Mouse (Mus musculus) forebrain, embryonic 12.5 days (tissue): Measurements from ENCODE around the gene Nr1i3. TPM values are rescaled to one million over a fixed set of nuclear protein-coding genes. Genes with fewer than 3 reads are reported as not detected.

Source experiments
- ATAC-seq: fragments of 200-750 bp; cut with Nextera tagmentation; 2 replicates; pipeline ENCODE4 v1.8.0; 2017; ENCODE audit warnings: moderate TSS enrichment; ENCODE audit not compliant: low FRiP score
- H3K27ac ChIP-seq: fragments of 300-500 bp; sonication (generic); 2 replicates; pipeline ENCODE4 v1.5.1; 2016; ENCODE audit warnings: mild to moderate bottlenecking
- H3K27me3 ChIP-seq: fragments of 300-500 bp; sonication (generic); 2 replicates; pipeline ENCODE4 v1.6.1; 2016; ENCODE audit warnings: mild to moderate bottlenecking
- H3K36me3 ChIP-seq: fragments of 300-500 bp; sonication (generic); replicated peaks from 2 replicates; pipeline ENCODE4 v1.6.1; 2016; ENCODE audit warnings: mild to moderate bottlenecking
- H3K4me1 ChIP-seq: fragments of 300-500 bp; sonication (generic); 2 replicates; pipeline ENCODE4 v1.6.1; 2016
- H3K4me2 ChIP-seq: fragments of 300-500 bp; sonication (generic); 2 replicates; pipeline ENCODE4 v1.6.1; 2016; ENCODE audit warnings: mild to moderate bottlenecking, moderate library complexity
- H3K4me3 ChIP-seq: fragments of 300-500 bp; sonication (generic); replicated peaks from 2 replicates; pipeline ENCODE4 v1.5.1; 2016; ENCODE audit warnings: mild to moderate bottlenecking
- H3K9ac ChIP-seq: fragments of 300-500 bp; sonication (generic); 2 replicates; pipeline ENCODE4 v1.6.1; 2016; ENCODE audit warnings: mild to moderate bottlenecking
- H3K9me3 ChIP-seq: fragments of 300-500 bp; sonication (generic); 2 replicates; pipeline ENCODE4 v1.6.1; 2016
- WGBS: fragments of 180-500 bp; shearing (Covaris S2); methylation state at CpG from one replicate; pipeline ENCODE4 v1.1.7; 2016; 5-methylcytosine and 5-hydroxymethylcytosine counted together
- polyA plus RNA-seq: library from polyadenylated mRNA; unstranded; fragments of >200 nt; fragmentation: Nextera tagmentation; extraction: Ambion mirVana; gene quantifications from 2 replicates; pipeline ENCODE4 v1.2.1, GENCODE M21; 2016

Gene Nr1i3
- polyA plus RNA-seq, 1 experiment from 2014 or later: 0.22 TPM

DNA sequence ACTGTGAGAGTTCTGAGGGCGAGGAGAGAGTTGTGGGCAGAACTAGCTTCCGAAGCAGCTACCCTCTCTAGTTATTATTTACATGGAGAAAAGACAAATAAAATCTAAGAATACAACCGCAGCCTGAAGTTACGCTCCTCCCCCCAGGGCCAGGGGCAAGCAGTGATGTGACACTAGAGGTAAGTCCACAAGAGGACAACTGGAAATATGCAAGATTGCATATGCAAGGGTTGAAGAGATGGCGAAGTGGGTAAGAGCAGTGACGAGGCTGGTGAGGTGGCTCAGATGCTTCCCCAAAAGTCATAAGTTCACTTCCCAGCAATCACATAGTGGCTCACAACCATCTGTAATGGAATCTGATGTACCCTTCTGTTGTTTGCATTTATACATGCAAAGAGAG lies 9.4 kb downstream of the Nr1i3 start:
- H3K4me2 ChIP-seq: peak overlapping the region; percentile 86
- H3K4me1 ChIP-seq: peaks cover 13% of the 10 kb centered on the region
- WGBS: 82% methylated on average over 6 of the region's 6 CpGs
- H3K27me3 ChIP-seq: no peaks in the 10 kb centered on the region
- no peaks in the 10 kb centered on the region for H3K9me3 ChIP-seq
- peaks cover 20% of the 10 kb centered on the region for H3K36me3 ChIP-seq
- peak overlapping the region; percentile 85 for H3K27ac ChIP-seq
- no peak for ATAC-seq
- H3K9ac ChIP-seq: peak overlapping the region; percentile 33; the same call in 1 of the 2 replicates
- peak overlapping the region; percentile 55 for H3K4me3 ChIP-seq

GRCm38 (mm10) chr1:171223796-171224195 lies 10.0 kb downstream of the Nr1i3 start:
- Histone ChIP-seq H3K9ac (no peak overlapping the region), H3K27ac (no peak overlapping the region), H3K4me3 (no peak overlapping the region), H3K4me2 (no peak overlapping the region), H3K36me3 (peaks cover 14% of the 10 kb centered on the region), H3K9me3 (no peaks in the 10 kb centered on the region), H3K27me3 (no peaks in the 10 kb centered on the region), H3K4me1 (peaks cover 13% of the 10 kb centered on the region)
- WGBS: 90% methylated on average over 2 of the region's 2 CpGs
- ATAC-seq: no peak

GRCm38 (mm10) chr1:171224857-171225256 lies 11.1 kb downstream of the Nr1i3 start, which contains the start of gene Apoa2:
Gene Apoa2, plus strand, starts transcription at chr1:171225054.
- Histone ChIP-seq H3K9ac (no peak within 1 kb of the TSS), H3K36me3 (peaks cover 6% of the 10 kb centered on the region), H3K27me3 (no peaks in the 10 kb centered on the region), H3K4me1 (peaks cover 18% of the 10 kb centered on the region), H3K27ac (no peak within 1 kb of the TSS), H3K4me3 (no peak within 1 kb of the TSS), H3K9me3 (no peaks in the 10 kb centered on the region), H3K4me2 (no peak within 1 kb of the TSS)
- 82% methylated on average over 5 of the region's 5 CpGs for WGBS
- ATAC-seq: no peak

DNA sequence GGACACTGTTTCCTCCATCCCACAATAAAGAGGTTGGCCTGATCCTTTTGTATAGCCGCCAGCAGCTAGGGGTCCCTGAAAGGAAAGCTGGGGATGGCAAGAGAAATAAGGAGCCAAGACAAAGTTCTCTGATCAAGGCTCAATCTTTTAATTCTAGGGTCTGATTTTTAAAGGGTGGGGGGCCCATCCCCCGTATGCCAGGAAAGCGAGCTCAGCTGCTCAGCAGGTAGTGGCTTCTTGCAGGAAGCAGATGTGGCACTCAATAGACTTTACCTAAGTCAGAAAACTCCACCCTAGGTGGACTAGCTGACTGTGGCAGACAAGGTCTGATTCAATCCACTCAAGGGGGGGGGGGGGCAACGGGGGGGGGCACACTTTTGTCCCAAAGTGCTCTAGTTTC lies 13.0 kb downstream of the Nr1i3 start:
- Histone ChIP-seq H3K27me3 (no peaks in the 10 kb centered on the region), H3K27ac (no peak overlapping the region), H3K9ac (no peak overlapping the region), H3K4me1 (peaks cover 9% of the 10 kb centered on the region), H3K4me3 (no peak overlapping the region), H3K9me3 (no peaks in the 10 kb centered on the region), H3K36me3 (no peaks in the 10 kb centered on the region), H3K4me2 (no peak overlapping the region)
- WGBS: 38% methylated on average over 4 of the region's 4 CpGs
- ATAC-seq: no peak

- Histone ChIP-seq H3K4me2 (no peak overlapping the region), H3K4me3 (no peak overlapping the region), H3K27me3 (no peaks in the 10 kb centered on the region), H3K9ac (no peak overlapping the region), H3K4me1 (peaks cover 7% of the 10 kb centered on the region), H3K27ac (no peak overlapping the region), H3K36me3 (no peaks in the 10 kb centered on the region), H3K9me3 (no peaks in the 10 kb centered on the region)
- 95% methylated on average over 1 of the region's 1 CpGs for WGBS
- ATAC-seq: no peak
These were observed 14.1 kb downstream of the Nr1i3 start for GRCm38 (mm10) chr1:171227879-171228278.

DNA sequence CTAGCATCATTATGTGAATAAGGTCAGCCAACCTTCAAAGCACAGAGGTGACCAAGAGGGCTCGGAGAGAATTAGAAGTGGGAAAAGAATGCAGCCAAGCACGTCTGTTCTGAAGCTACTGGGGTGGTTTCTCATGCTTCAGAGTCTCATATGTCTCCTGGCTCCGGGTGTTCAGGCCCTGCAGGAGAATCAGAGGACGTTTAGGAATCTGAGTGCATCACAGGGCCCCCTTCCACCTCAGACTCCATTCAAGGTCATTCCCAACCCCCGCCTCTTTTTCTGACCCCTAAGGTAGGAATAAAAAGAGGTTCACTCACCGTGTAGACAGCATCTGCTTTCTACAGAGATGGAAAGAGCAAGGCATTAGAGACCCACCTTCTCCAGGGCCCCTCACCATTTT lies 16.0 kb downstream of the Nr1i3 start:
- Histone ChIP-seq H3K4me2 (no peak overlapping the region), H3K4me1 (peaks cover 6% of the 10 kb centered on the region; the same call in 1 of the 2 replicates), H3K27ac (no peak overlapping the region), H3K36me3 (peaks cover 16% of the 10 kb centered on the region), H3K9me3 (no peaks in the 10 kb centered on the region), H3K4me3 (no peak overlapping the region), H3K27me3 (no peaks in the 10 kb centered on the region), H3K9ac (no peak overlapping the region)
- ATAC-seq: no peak
- 39% methylated on average over 6 of the region's 6 CpGs for WGBS

DNA sequence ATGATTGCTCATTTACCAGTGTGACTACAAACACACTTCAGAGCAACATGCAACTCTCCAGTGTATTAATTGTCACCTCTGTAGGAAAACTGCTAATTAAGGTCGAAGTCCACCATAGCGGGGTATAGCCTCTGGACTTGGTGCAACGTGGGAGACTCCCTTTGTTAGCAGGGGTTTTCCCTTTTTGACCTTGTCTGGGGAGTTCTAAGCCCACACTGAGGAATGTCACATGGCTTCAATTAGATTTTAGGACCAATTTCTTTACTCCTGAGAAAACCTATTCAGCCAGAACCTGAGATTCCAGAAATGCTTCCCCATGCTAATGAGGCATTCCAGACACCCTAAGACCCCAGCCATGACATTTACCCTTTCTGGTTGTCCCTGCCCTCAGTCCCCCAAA lies 16.4 kb downstream of the Nr1i3 start:
- no peak for ATAC-seq
- Histone ChIP-seq H3K36me3 (peaks cover 21% of the 10 kb centered on the region), H3K27ac (no peak overlapping the region), H3K27me3 (no peaks in the 10 kb centered on the region), H3K9me3 (no peaks in the 10 kb centered on the region), H3K4me2 (no peak overlapping the region), H3K4me3 (no peak overlapping the region), H3K4me1 (peaks cover 6% of the 10 kb centered on the region; the same call in 1 of the 2 replicates), H3K9ac (no peak overlapping the region)
- WGBS: 29% methylated on average over 3 of the region's 3 CpGs

GRCm38 (mm10) chr1:171231844-171232243 lies 18.1 kb downstream of the Nr1i3 start:
- Histone ChIP-seq H3K27me3 (no peaks in the 10 kb centered on the region), H3K36me3 (peaks cover 36% of the 10 kb centered on the region), H3K4me3 (no peak overlapping the region), H3K27ac (no peak overlapping the region), H3K9ac (no peak overlapping the region), H3K4me1 (peaks cover 6% of the 10 kb centered on the region; the same call in 1 of the 2 replicates), H3K4me2 (no peak overlapping the region), H3K9me3 (no peaks in the 10 kb centered on the region)
- ATAC-seq: no peak
- 72% methylated on average over 4 of the region's 4 CpGs for WGBS

GRCm38 (mm10) chr1:171232348-171232747 lies 18.6 kb downstream of the Nr1i3 start:
- no peaks in the 10 kb centered on the region for H3K27me3 ChIP-seq
- peaks cover 6% of the 10 kb centered on the region; the same call in 1 of the 2 replicates for H3K4me1 ChIP-seq
- H3K4me3 ChIP-seq: no peak overlapping the region
- H3K4me2 ChIP-seq: no peak overlapping the region
- H3K36me3 ChIP-seq: peaks cover 41% of the 10 kb centered on the region
- ATAC-seq: no peak
- no peak overlapping the region for H3K9ac ChIP-seq
- no peak overlapping the region for H3K27ac ChIP-seq
- 84% methylated on average over 5 of the region's 5 CpGs for WGBS
- no peaks in the 10 kb centered on the region for H3K9me3 ChIP-seq

- peaks cover 48% of the 10 kb centered on the region for H3K36me3 ChIP-seq
- no peak overlapping the region for H3K4me3 ChIP-seq
- no peak overlapping the region for H3K27ac ChIP-seq
- H3K4me1 ChIP-seq: peaks cover 6% of the 10 kb centered on the region; the same call in 1 of the 2 replicates
- H3K9ac ChIP-seq: no peak overlapping the region
- H3K9me3 ChIP-seq: no peaks in the 10 kb centered on the region
- no peak overlapping the region for H3K4me2 ChIP-seq
- H3K27me3 ChIP-seq: no peaks in the 10 kb centered on the region
- 92% methylated on average over 12 of the region's 12 CpGs for WGBS
- ATAC-seq: no peak
These were observed 19.3 kb downstream of the Nr1i3 start for GRCm38 (mm10) chr1:171232800-171233730.

DNA sequence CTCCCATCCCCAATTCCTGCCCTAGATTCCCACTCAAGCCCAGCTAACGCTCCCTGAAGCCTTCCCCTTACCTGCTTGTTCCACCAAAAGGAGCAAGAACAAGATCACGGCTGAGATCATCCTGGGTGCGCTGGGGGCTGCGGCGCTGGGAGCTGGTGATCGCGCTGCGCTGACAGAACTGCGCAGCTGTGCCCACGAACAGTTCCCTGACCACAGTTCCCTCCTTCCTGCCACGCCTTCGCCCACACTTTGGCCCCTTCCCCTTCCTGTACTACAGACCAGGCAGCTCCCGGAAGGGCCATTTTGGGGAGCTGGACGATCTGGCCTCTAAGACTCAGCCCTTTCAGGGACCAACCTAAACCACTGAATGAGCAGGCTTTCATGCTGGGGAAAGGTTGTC lies 20.4 kb downstream of the Nr1i3 start, which contains the start of gene Fcer1g:
Fcer1g (minus strand) TSS at position 240 of the 400 bp plus-strand sequence.
- no peak for ATAC-seq
- WGBS: 93% methylated on average over 14 of the region's 14 CpGs
- H3K9ac ChIP-seq: no peak within 1 kb of the TSS
- H3K4me1 ChIP-seq: peaks cover 6% of the 10 kb centered on the region; the same call in 1 of the 2 replicates
- no peaks in the 10 kb centered on the region for H3K27me3 ChIP-seq
- no peaks in the 10 kb centered on the region for H3K9me3 ChIP-seq
- H3K27ac ChIP-seq: no peak within 1 kb of the TSS
- H3K36me3 ChIP-seq: peaks cover 59% of the 10 kb centered on the region
- no peak within 1 kb of the TSS for H3K4me2 ChIP-seq
- H3K4me3 ChIP-seq: no peak within 1 kb of the TSS

DNA sequence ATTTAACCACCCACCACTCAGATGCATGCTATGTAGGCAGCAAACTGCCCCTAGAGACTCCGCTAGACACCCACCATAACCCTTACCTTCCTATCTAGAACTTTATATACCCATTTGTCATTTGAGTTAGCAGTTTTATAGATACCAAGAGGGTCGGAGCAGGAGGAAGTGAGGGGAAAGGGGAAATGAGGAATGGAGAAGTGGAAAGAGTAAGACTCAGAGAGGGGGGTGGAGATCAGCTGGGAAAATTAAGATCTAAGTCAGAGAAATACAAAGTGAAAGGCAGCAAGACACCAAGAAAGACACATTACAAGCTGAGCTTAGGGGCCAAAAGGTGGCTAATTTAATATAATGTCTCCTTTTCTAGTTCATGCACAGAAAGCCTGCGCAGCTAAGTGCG lies 20.8 kb downstream of the Nr1i3 start:
- Histone ChIP-seq H3K4me2 (no peak overlapping the region), H3K27me3 (no peaks in the 10 kb centered on the region), H3K9me3 (no peaks in the 10 kb centered on the region), H3K4me3 (no peak overlapping the region), H3K9ac (no peak overlapping the region), H3K4me1 (peaks cover 2% of the 10 kb centered on the region; the same call in 1 of the 2 replicates), H3K36me3 (peaks cover 62% of the 10 kb centered on the region), H3K27ac (no peak overlapping the region)
- ATAC-seq: no peak
- 97% methylated on average over 4 of the region's 4 CpGs for WGBS
